Mouse (Mus musculus): ENCODE results near the gene Naglu. TPM values are rescaled to one million over a fixed set of nuclear protein-coding genes. Genes with fewer than 3 reads are reported as not detected.

The Naglu gene
- polyA plus RNA-seq, 1 experiment from 2014 or later, result 6.9 TPM

- WGBS, result 90% methylated on average over 6 of the region's 6 CpGs
- no peak overlapping the region for H3K27ac ChIP-seq (ENCODE audit: low read depth, low read length)
- H3K4me3 ChIP-seq (ENCODE audit: low read depth, low read length), result no peak overlapping the region
- no peaks in the 10 kb centered on the region for H3K9me3 ChIP-seq (ENCODE audit: control insufficient read depth, low read length)
- ATAC-seq (replicated peaks; ENCODE audit: low FRiP score) (no peak), DNase-seq (ENCODE audit: low spot score) (no peak)
- H3K4me2 ChIP-seq (ENCODE audit: low read depth, low read length, severe bottlenecking), result no peak overlapping the region
- no peak overlapping the region for H3K9ac ChIP-seq (ENCODE audit: low read length)
- no peaks in the 10 kb centered on the region for H3K4me1 ChIP-seq (replicated peaks; ENCODE audit: control insufficient read depth, insufficient read depth, low read length)
- no peaks in the 10 kb centered on the region; the same call in 1 of the 2 replicates for H3K36me3 ChIP-seq (ENCODE audit: control insufficient read depth, insufficient read depth, low read length)
- no peaks in the 10 kb centered on the region for H3K27me3 ChIP-seq (ENCODE audit: control insufficient read depth, insufficient read depth, low read length)
These were observed 18.7 kb upstream of the Naglu start for GRCm38 (mm10) chr11:101051051-101051493.

GRCm38 (mm10) chr11:101051617-101052016 lies 18.2 kb upstream of the Naglu start:
- H3K4me3 ChIP-seq (ENCODE audit: low read depth, low read length), result no peak overlapping the region
- WGBS, result 86% methylated on average over 8 of the region's 8 CpGs
- H3K4me1 ChIP-seq (replicated peaks; ENCODE audit: control insufficient read depth, insufficient read depth, low read length), result no peaks in the 10 kb centered on the region
- H3K36me3 ChIP-seq (ENCODE audit: control insufficient read depth, insufficient read depth, low read length), result no peaks in the 10 kb centered on the region; the same call in 1 of the 2 replicates
- no peak for DNase-seq (ENCODE audit: low spot score)
- no peak overlapping the region for H3K4me2 ChIP-seq (ENCODE audit: low read depth, low read length, severe bottlenecking)
- no peak overlapping the region for H3K9ac ChIP-seq (ENCODE audit: low read length)
- H3K27me3 ChIP-seq (ENCODE audit: control insufficient read depth, insufficient read depth, low read length), result no peaks in the 10 kb centered on the region
- no peaks in the 10 kb centered on the region for H3K9me3 ChIP-seq (ENCODE audit: control insufficient read depth, low read length)
- no peak overlapping the region for H3K27ac ChIP-seq (ENCODE audit: low read depth, low read length)
- ATAC-seq (replicated peaks; ENCODE audit: low FRiP score), result no peak

- H3K9me3 ChIP-seq (ENCODE audit: control insufficient read depth, low read length), result no peaks in the 10 kb centered on the region
- ATAC-seq (replicated peaks; ENCODE audit: low FRiP score), result no peak
These were observed 16.9 kb upstream of the Naglu start for GRCm38 (mm10) chr11:101052751-101053473.

GRCm38 (mm10) chr11:101053974-101054373 lies 15.8 kb upstream of the Naglu start:
- Histone ChIP-seq H3K9me3 (ENCODE audit: control insufficient read depth, low read length) (no peaks in the 10 kb centered on the region), H3K27ac (ENCODE audit: low read depth, low read length) (no peak overlapping the region), H3K27me3 (ENCODE audit: control insufficient read depth, insufficient read depth, low read length) (no peaks in the 10 kb centered on the region), H3K36me3 (ENCODE audit: control insufficient read depth, insufficient read depth, low read length) (no peaks in the 10 kb centered on the region), H3K4me3 (ENCODE audit: low read depth, low read length) (no peak overlapping the region), H3K4me1 (replicated peaks; ENCODE audit: control insufficient read depth, insufficient read depth, low read length) (no peaks in the 10 kb centered on the region), H3K4me2 (ENCODE audit: low read depth, low read length, severe bottlenecking) (no peak overlapping the region), H3K9ac (ENCODE audit: low read length) (no peak overlapping the region)
- ATAC-seq (replicated peaks; ENCODE audit: low FRiP score) (no peak), DNase-seq (ENCODE audit: low spot score) (no peak)
- WGBS, result 94% methylated on average over 1 of the region's 1 CpGs

More at GRCm38 (mm10) chr11:101052751-101053473, 16.9 kb upstream of the Naglu start:
- Histone ChIP-seq H3K4me3 (ENCODE audit: low read depth, low read length) (no peak overlapping the region), H3K27ac (ENCODE audit: low read depth, low read length) (no peak overlapping the region), H3K9ac (ENCODE audit: low read length) (no peak overlapping the region), H3K4me1 (replicated peaks; ENCODE audit: control insufficient read depth, insufficient read depth, low read length) (no peaks in the 10 kb centered on the region), H3K27me3 (ENCODE audit: control insufficient read depth, insufficient read depth, low read length) (no peaks in the 10 kb centered on the region), H3K4me2 (ENCODE audit: low read depth, low read length, severe bottlenecking) (no peak overlapping the region), H3K36me3 (ENCODE audit: control insufficient read depth, insufficient read depth, low read length) (no peaks in the 10 kb centered on the region; the same call in 1 of the 2 replicates)
- 93% methylated on average over 10 of the region's 10 CpGs for WGBS
- DNase-seq (ENCODE audit: low spot score), result no peak

- ATAC-seq (replicated peaks; ENCODE audit: low FRiP score) (no peak), DNase-seq (ENCODE audit: low spot score) (no peak)
- Histone ChIP-seq H3K9me3 (ENCODE audit: control insufficient read depth, low read length) (no peaks in the 10 kb centered on the region), H3K9ac (ENCODE audit: low read length) (no peak overlapping the region), H3K4me1 (replicated peaks; ENCODE audit: control insufficient read depth, insufficient read depth, low read length) (no peaks in the 10 kb centered on the region), H3K4me3 (ENCODE audit: low read depth, low read length) (no peak overlapping the region), H3K27ac (ENCODE audit: low read depth, low read length) (no peak overlapping the region), H3K36me3 (ENCODE audit: control insufficient read depth, insufficient read depth, low read length) (no peaks in the 10 kb centered on the region), H3K27me3 (ENCODE audit: control insufficient read depth, insufficient read depth, low read length) (no peaks in the 10 kb centered on the region), H3K4me2 (ENCODE audit: low read depth, low read length, severe bottlenecking) (no peak overlapping the region)
- 86% methylated on average over 14 of the region's 14 CpGs for WGBS
These were observed 14.4 kb upstream of the Naglu start for GRCm38 (mm10) chr11:101055418-101055817.

- H3K27ac ChIP-seq (ENCODE audit: low read depth, low read length), result no peak overlapping the region
- H3K4me2 ChIP-seq (ENCODE audit: low read depth, low read length, severe bottlenecking), result no peak overlapping the region
- no peak overlapping the region for H3K4me3 ChIP-seq (ENCODE audit: low read depth, low read length)
- H3K9ac ChIP-seq (ENCODE audit: low read length), result no peak overlapping the region
- no peaks in the 10 kb centered on the region for H3K27me3 ChIP-seq (ENCODE audit: control insufficient read depth, insufficient read depth, low read length)
- no peaks in the 10 kb centered on the region for H3K9me3 ChIP-seq (ENCODE audit: control insufficient read depth, low read length)
- WGBS, result 61% methylated on average over 8 of the region's 8 CpGs
- ATAC-seq (replicated peaks; ENCODE audit: low FRiP score), result no peak
- no peaks in the 10 kb centered on the region for H3K4me1 ChIP-seq (replicated peaks; ENCODE audit: control insufficient read depth, insufficient read depth, low read length)
- no peaks in the 10 kb centered on the region for H3K36me3 ChIP-seq (ENCODE audit: control insufficient read depth, insufficient read depth, low read length)
- DNase-seq (ENCODE audit: low spot score), result no peak
These were observed 12.9 kb upstream of the Naglu start for GRCm38 (mm10) chr11:101056885-101057284.

- H3K36me3 ChIP-seq (ENCODE audit: control insufficient read depth, insufficient read depth, low read length), result no peaks in the 10 kb centered on the region
- peak; percentile 85 for DNase-seq (ENCODE audit: low spot score)
- 32% methylated on average over 5 of the region's 5 CpGs for WGBS
- H3K4me3 ChIP-seq (ENCODE audit: low read depth, low read length), result no peak overlapping the region
- no peaks in the 10 kb centered on the region for H3K27me3 ChIP-seq (ENCODE audit: control insufficient read depth, insufficient read depth, low read length)
- no peak overlapping the region for H3K9ac ChIP-seq (ENCODE audit: low read length)
- H3K27ac ChIP-seq (ENCODE audit: low read depth, low read length), result no peak overlapping the region
- no peaks in the 10 kb centered on the region for H3K9me3 ChIP-seq (ENCODE audit: control insufficient read depth, low read length)
- no peaks in the 10 kb centered on the region for H3K4me1 ChIP-seq (replicated peaks; ENCODE audit: control insufficient read depth, insufficient read depth, low read length)
- no peak for ATAC-seq (replicated peaks; ENCODE audit: low FRiP score)
- no peak overlapping the region for H3K4me2 ChIP-seq (ENCODE audit: low read depth, low read length, severe bottlenecking)
These were observed 12.0 kb upstream of the Naglu start for GRCm38 (mm10) chr11:101057860-101058259.

GRCm38 (mm10) chr11:101058726-101059125 lies 11.1 kb upstream of the Naglu start:
- no peak for ATAC-seq (replicated peaks; ENCODE audit: low FRiP score)
- Histone ChIP-seq H3K27ac (ENCODE audit: low read depth, low read length) (no peak overlapping the region), H3K4me2 (ENCODE audit: low read depth, low read length, severe bottlenecking) (no peak overlapping the region), H3K36me3 (ENCODE audit: control insufficient read depth, insufficient read depth, low read length) (no peaks in the 10 kb centered on the region), H3K27me3 (ENCODE audit: control insufficient read depth, insufficient read depth, low read length) (no peaks in the 10 kb centered on the region), H3K4me1 (replicated peaks; ENCODE audit: control insufficient read depth, insufficient read depth, low read length) (no peaks in the 10 kb centered on the region), H3K9ac (ENCODE audit: low read length) (no peak overlapping the region), H3K9me3 (ENCODE audit: control insufficient read depth, low read length) (no peaks in the 10 kb centered on the region), H3K4me3 (ENCODE audit: low read depth, low read length) (no peak overlapping the region)
- no peak for DNase-seq (ENCODE audit: low spot score)
- 88% methylated on average over 5 of the region's 5 CpGs for WGBS

- 77% methylated on average over 10 of the region's 10 CpGs for WGBS
- ATAC-seq (replicated peaks; ENCODE audit: low FRiP score), result no peak
- Histone ChIP-seq H3K4me2 (ENCODE audit: low read depth, low read length, severe bottlenecking) (no peak overlapping the region), H3K27ac (ENCODE audit: low read depth, low read length) (no peak overlapping the region), H3K27me3 (ENCODE audit: control insufficient read depth, insufficient read depth, low read length) (no peaks in the 10 kb centered on the region), H3K4me1 (replicated peaks; ENCODE audit: control insufficient read depth, insufficient read depth, low read length) (0 out of 2 replicates have a peak, but pooled peaks cover 2% of the 10 kb centered on the region), H3K9me3 (ENCODE audit: control insufficient read depth, low read length) (no peaks in the 10 kb centered on the region), H3K4me3 (ENCODE audit: low read depth, low read length) (no peak overlapping the region), H3K36me3 (ENCODE audit: control insufficient read depth, insufficient read depth, low read length) (no peaks in the 10 kb centered on the region), H3K9ac (ENCODE audit: low read length) (no peak overlapping the region)
- no peak for DNase-seq (ENCODE audit: low spot score)
These were observed 10.3 kb upstream of the Naglu start for GRCm38 (mm10) chr11:101059473-101059872.

All from forebrain, embryonic 11.5 days (tissue).